Mouse (Mus musculus) heart, postnatal 0 days (tissue): Measurements from ENCODE around the gene Arhgef11. TPM values are rescaled to one million over a fixed set of nuclear protein-coding genes. Genes with fewer than 3 reads are reported as not detected.
A peak's percentile ranks its signal among the peaks of the same experiment; 100 is the strongest.

Experiments
- ATAC-seq: fragments of 200-750 bp; cut with Nextera tagmentation; 2 replicates; pipeline ENCODE4 v1.8.0; 2017; ENCODE audit warnings: low read depth, moderate number of reproducible peaks, moderate library complexity; ENCODE audit not compliant: insufficient read depth
- DNase-seq: peaks from one replicate; pipeline ENCODE4 v3.0.0-alpha.2; 2016; ENCODE audit warnings: low spot score
- H3K27ac ChIP-seq: fragments of 300-500 bp; sonication (generic); 2 replicates; pipeline ENCODE4 v1.5.1; 2014; ENCODE audit warnings: low read depth, mild to moderate bottlenecking
- H3K27me3 ChIP-seq: fragments of 300-500 bp; sonication (generic); 2 replicates; pipeline ENCODE4 v1.6.1; 2014; ENCODE audit warnings: low read length, mixed read lengths; ENCODE audit not compliant: control insufficient read depth, insufficient read depth
- H3K36me3 ChIP-seq: fragments of 300-500 bp; sonication (generic); replicated peaks from 2 replicates; pipeline ENCODE4 v1.6.1; 2014; ENCODE audit warnings: low read length, mixed read lengths; ENCODE audit not compliant: control insufficient read depth, insufficient read depth
- H3K4me1 ChIP-seq: fragments of 300-500 bp; sonication (generic); 2 replicates; pipeline ENCODE4 v1.6.1; 2014; ENCODE audit warnings: antibody characterized with exemption; ENCODE audit not compliant: control insufficient read depth, insufficient read depth
- H3K4me2 ChIP-seq: fragments of 300-500 bp; sonication (generic); 2 replicates; pipeline ENCODE4 v1.6.1; 2014; ENCODE audit warnings: low read depth, mild to moderate bottlenecking, low read length, moderate library complexity
- H3K4me3 ChIP-seq: fragments of 300-500 bp; sonication (generic); 2 replicates; pipeline ENCODE4 v1.5.1; 2014; ENCODE audit warnings: low read depth, low read length
- H3K9ac ChIP-seq: fragments of 300-500 bp; sonication (generic); replicated peaks from 2 replicates; pipeline ENCODE4 v1.6.1; 2014; ENCODE audit warnings: low read depth, low read length, mixed read lengths
- H3K9me3 ChIP-seq: fragments of 300-500 bp; sonication (generic); replicated peaks from 2 replicates; pipeline ENCODE4 v1.6.1; 2016; ENCODE audit warnings: low read length; ENCODE audit not compliant: control insufficient read depth
- CTCF ChIP-seq: IDR thresholded peaks from 2 replicates; pipeline ENCODE4 v1.5.1; 2016; ENCODE audit warnings: antibody characterized with exemption, control low read depth, low read depth
- EP300 ChIP-seq: IDR thresholded peaks from 2 replicates; pipeline ENCODE4 v1.6.1; 2016; ENCODE audit warnings: antibody characterized with exemption, low read depth
- WGBS: fragments of 180-500 bp; shearing (Covaris S2); extraction: QIAGEN DNeasy Blood & Tissue Kit; methylation state at CpG from one replicate; pipeline ENCODE4 v1.1.7; 2014; 5-methylcytosine and 5-hydroxymethylcytosine counted together
- polyA plus RNA-seq: library from polyadenylated mRNA; unstranded; fragments of >200 nt; fragmentation: Nextera tagmentation; extraction: Ambion mirVana; gene quantifications from 2 replicates; pipeline ENCODE4 v1.2.1, GENCODE M21; 2015
- total RNA-seq: library from RNA; depleted of rRNA; stranded (reverse); fragments of >200 nt; gene quantifications from 2 replicates; pipeline ENCODE4 v1.2.3, GENCODE M21; 2014; ENCODE audit warnings: low replicate concordance

Arhgef11 gene
- total and polyA plus RNA-seq, 2 experiments from 2014 or later, result 5.3 to 29.9 TPM

DNA sequence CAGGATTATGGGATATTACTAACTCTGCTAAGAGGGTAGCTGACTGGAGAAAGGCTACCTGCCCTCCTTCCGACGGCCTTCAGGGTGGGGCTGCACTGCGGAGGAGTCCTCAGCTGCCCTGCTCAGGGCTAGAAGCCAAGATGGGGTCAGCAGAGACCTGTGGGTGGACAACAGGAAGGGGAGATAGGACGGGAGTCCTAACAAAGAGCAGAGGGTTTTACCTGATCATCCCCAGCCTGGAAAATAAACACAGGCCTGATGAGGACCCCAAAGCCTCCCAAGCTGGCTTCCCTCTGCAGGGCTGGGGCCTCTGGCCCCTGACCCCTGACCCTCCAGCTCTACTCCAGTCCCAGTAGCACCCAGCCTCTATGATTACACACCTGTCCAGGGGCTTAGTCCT lies 145.8 kb downstream of the Arhgef11 start:
- H3K9ac ChIP-seq, result no peak overlapping the region; the same call in 1 of the 2 replicates
- no peaks in the 10 kb centered on the region for H3K9me3 ChIP-seq
- peak overlapping the region; percentile 57 for H3K4me2 ChIP-seq
- peaks cover 3% of the 10 kb centered on the region; the same call in 1 of the 2 replicates for H3K27me3 ChIP-seq
- H3K36me3 ChIP-seq, result 0 out of 2 replicates have a peak, but pooled peaks cover 9% of the 10 kb centered on the region
- H3K4me1 ChIP-seq, result peaks cover 21% of the 10 kb centered on the region
- H3K4me3 ChIP-seq, result no peak overlapping the region
- WGBS, result 44% methylated on average over 4 of the region's 4 CpGs
- peak overlapping the region; percentile 87 for H3K27ac ChIP-seq
- ATAC-seq (no peak), DNase-seq (no peak)
- no peak for TF ChIP-seq CTCF
- no peak for TF ChIP-seq EP300

DNA sequence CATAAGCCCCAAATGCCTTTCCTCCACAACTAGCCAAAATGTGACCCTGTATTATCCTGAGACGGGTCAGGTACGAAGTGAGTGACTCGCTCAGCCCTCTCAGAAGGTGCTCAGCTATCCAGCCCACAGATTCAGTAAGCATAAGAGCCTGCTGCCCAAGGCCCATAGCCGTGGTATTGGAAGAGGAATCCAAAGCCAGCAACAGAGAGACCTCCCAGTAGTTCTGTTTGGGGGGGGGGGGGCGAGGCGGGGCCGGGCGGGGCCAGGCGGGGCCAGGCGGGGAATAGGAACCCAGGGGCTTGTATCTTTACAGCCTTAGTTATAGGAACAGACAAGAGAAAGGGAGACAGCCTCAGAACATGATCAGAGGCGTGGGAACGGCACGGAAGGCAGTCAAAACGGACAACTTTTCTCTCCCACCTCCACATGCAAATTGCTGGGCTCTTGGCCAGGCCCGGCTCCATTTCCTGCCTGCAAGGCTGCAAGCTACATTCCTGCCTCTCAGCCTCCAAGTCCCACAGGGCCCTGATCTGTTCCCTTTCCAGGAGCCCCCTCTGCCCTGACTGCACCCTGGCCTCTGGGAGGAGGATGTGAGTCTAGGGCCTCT lies 146.4 kb downstream of the Arhgef11 start:
- H3K9ac ChIP-seq, result no peak overlapping the region; the same call in 1 of the 2 replicates

DNA sequence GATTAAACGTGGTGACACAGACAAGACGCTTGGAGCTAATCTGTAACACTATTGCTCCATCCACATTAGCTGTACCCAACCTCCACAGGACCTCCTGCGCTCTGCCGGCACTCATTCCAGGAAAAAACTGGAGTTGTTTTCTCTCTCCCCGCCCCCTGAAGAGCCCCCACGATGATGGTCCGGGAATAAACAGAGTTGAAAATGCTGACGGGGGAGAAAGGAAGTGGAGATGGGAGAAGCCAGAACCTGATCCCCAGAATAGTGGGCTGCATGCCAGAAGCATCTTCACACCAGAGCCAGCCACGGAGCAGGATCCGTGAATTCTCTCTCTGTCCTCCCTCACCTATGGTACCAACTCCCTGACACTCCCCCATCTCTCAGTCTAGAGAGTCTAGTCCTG lies 147.1 kb downstream of the Arhgef11 start:
- no peaks in the 10 kb centered on the region for H3K9me3 ChIP-seq
- H3K27ac ChIP-seq, result peak overlapping the region; percentile 87
- no peak for DNase-seq
- WGBS, result 23% methylated on average over 10 of the region's 10 CpGs
- 0 out of 2 replicates have a peak overlapping the region, but pooled peaks have one; percentile 6 for H3K9ac ChIP-seq
- peaks cover 21% of the 10 kb centered on the region for H3K4me1 ChIP-seq
- H3K36me3 ChIP-seq, result no peaks in the 10 kb centered on the region
- peaks cover 7% of the 10 kb centered on the region; the same call in 1 of the 2 replicates for H3K27me3 ChIP-seq
- TF ChIP-seq CTCF, result no peak
- TF ChIP-seq EP300, result no peak
- ATAC-seq, result no peak
- peak overlapping the region; percentile 57 for H3K4me2 ChIP-seq
- H3K4me3 ChIP-seq, result peak overlapping the region; percentile 31

More for the DNA sequence above, 146.4 kb downstream of the Arhgef11 start:
- Histone ChIP-seq H3K4me3 (peak overlapping the region; percentile 31), H3K9me3 (no peaks in the 10 kb centered on the region), H3K4me1 (peaks cover 21% of the 10 kb centered on the region), H3K4me2 (peak overlapping the region; percentile 57), H3K27me3 (peaks cover 3% of the 10 kb centered on the region; the same call in 1 of the 2 replicates), H3K27ac (peak overlapping the region; percentile 87), H3K36me3 (0 out of 2 replicates have a peak, but pooled peaks cover 6% of the 10 kb centered on the region)
- 18% methylated on average over 15 of the region's 15 CpGs for WGBS
- DNase-seq (peak; percentile 85), ATAC-seq (peak; percentile 55)
- TF ChIP-seq EP300 (no peak), CTCF (0 out of 2 replicates have a peak, but pooled peaks have one; percentile 3)

DNA sequence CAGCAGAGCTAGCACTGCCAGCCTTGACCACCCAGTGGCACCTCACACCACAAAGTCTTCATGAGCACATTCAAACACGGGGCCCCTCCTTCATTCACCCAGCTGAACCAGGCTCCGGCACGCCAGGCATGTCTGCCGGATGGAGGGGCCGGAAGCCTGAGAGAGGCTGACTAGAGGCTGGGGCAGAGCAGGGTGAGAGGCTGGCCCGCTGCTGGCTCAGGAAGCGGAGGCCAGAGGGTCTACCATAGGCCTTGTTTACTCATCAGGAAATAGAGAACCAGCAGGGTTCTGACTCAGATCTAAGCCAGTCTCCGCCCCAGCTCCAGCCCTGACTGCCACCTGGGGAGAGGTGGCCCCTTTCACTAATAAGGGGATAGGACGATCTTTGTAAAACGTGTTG lies 147.7 kb downstream of the Arhgef11 start:
- no peak for DNase-seq
- Histone ChIP-seq H3K27me3 (peaks cover 11% of the 10 kb centered on the region; the same call in 1 of the 2 replicates), H3K4me3 (peak overlapping the region; percentile 3; the same call in 1 of the 2 replicates), H3K4me2 (peak overlapping the region; percentile 57), H3K27ac (peak overlapping the region; percentile 87), H3K9ac (no peak overlapping the region), H3K4me1 (peaks cover 21% of the 10 kb centered on the region), H3K9me3 (no peaks in the 10 kb centered on the region), H3K36me3 (no peaks in the 10 kb centered on the region)
- ATAC-seq, result peak; percentile 34
- TF ChIP-seq EP300, result no peak
- TF ChIP-seq CTCF, result no peak
- WGBS, result 29% methylated on average over 10 of the region's 10 CpGs

DNA sequence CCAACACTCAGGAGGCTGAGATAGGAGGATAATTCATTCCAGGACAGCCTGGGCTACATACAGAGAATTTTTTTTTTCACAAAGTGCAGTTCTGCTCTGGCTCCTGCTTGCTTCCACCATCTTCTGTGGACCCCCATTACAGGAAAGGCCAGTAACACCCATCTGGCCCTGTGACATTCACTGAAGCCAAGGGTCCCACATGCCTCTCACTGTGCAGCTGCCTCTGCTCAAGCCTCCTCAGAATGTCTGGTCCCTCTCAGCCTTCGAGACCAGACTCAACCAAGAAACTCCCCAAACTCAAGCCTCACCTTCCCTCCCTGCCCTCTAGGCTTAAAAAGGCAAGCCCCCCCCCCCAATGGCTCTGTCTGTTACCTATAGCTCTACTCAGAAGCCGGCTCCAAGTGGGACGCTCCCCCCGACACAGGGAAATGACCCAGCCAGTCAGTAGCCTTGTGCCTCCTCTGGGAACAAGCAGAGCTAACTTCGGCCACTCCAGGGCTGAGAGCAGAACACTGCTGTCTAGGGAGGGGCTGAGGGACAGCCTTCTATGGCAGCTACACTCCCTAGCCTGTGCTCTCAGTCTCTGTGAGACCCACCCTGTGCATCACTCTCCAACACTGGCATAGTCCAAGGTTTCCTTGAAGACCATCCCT lies 148.4 kb downstream of the Arhgef11 start:
- H3K27ac ChIP-seq, result peak overlapping the region; percentile 87
- no peak for DNase-seq
- TF ChIP-seq CTCF (no peak), EP300 (no peak)
- H3K27me3 ChIP-seq, result peaks cover 16% of the 10 kb centered on the region; the same call in 1 of the 2 replicates
- peaks cover 21% of the 10 kb centered on the region for H3K4me1 ChIP-seq
- WGBS, result 46% methylated on average over 5 of the region's 5 CpGs
- ATAC-seq, result no peak
- no peak overlapping the region for H3K4me3 ChIP-seq
- no peak overlapping the region for H3K9ac ChIP-seq
- no peaks in the 10 kb centered on the region for H3K9me3 ChIP-seq
- peak overlapping the region; percentile 57 for H3K4me2 ChIP-seq
- H3K36me3 ChIP-seq, result no peaks in the 10 kb centered on the region
